Mouse (Mus musculus) CH12.LX (cell line): ENCODE measurements around the gene Irf8. TPM values are rescaled to one million over a fixed set of nuclear protein-coding genes. Genes with fewer than 3 reads are reported as not detected.
A peak's percentile ranks its signal among the peaks of the same experiment; 100 is the strongest.

ENCODE experiments used
- DNase-seq: peaks from one replicate; pipeline ENCODE4 v3.0.0-alpha.2; 2013; ENCODE audit errors: extremely low read depth
- H3K27ac ChIP-seq: 2 replicates; pipeline ENCODE4 v1.5.1; 2012; ENCODE audit warnings: low read depth, mild to moderate bottlenecking, control low read depth, moderate library complexity; ENCODE audit not compliant: insufficient read depth
- H3K27me3 ChIP-seq: replicated peaks from 2 replicates; pipeline ENCODE3; 2012; ENCODE audit warnings: inconsistent platforms
- H3K36me3 ChIP-seq, 2 experiments: replicated peaks in 1 of 2; 2 replicates each; pipeline versions ENCODE3 to v1.6.1; 2012; ENCODE audit warnings: inconsistent platforms in 1 of 2, low read length in 1 of 2, mild to moderate bottlenecking in 1 of 2, mixed read lengths in 1 of 2, moderate library complexity in 1 of 2; ENCODE audit not compliant: control insufficient read depth in 1 of 2, insufficient read depth in 1 of 2
- H3K4me1 ChIP-seq, 2 experiments: 2 replicates each; pipeline ENCODE4 v1.6.1; 2012; ENCODE audit warnings: inconsistent platforms in 1 of 2, moderate library complexity in 1 of 2; ENCODE audit not compliant: insufficient read depth in 2 of 2, control insufficient read depth in 1 of 2
- H3K4me2 ChIP-seq: 2 replicates; pipeline ENCODE4 v1.6.1; 2012; ENCODE audit warnings: low read depth, mild to moderate bottlenecking, control low read depth; ENCODE audit not compliant: poor library complexity, insufficient read depth, severe bottlenecking
- H3K4me3 ChIP-seq, 3 experiments: fragments of 150-350 bp in 1 of 3; sonication (generic) in 1 of 3; replicated peaks in 1 of 3; 2 replicates each; pipeline versions ENCODE3 to v1.5.1; 2011 to 2012; ENCODE audit warnings: low read depth in 2 of 3, low read length in 2 of 3, mild to moderate bottlenecking in 2 of 3, moderate library complexity in 2 of 3, control low read depth in 1 of 3, improper control_type of control experiment in 1 of 3, inconsistent platforms in 1 of 3, mixed read lengths in 1 of 3; ENCODE audit not compliant: poor library complexity in 1 of 3
- H3K79me2 ChIP-seq: replicated peaks from 2 replicates; pipeline ENCODE4 v1.6.1; 2012; ENCODE audit warnings: mild to moderate bottlenecking, moderate library complexity; ENCODE audit not compliant: control insufficient read depth, poor library complexity, insufficient read depth, severe bottlenecking; ENCODE audit errors: extremely low read depth
- H3K9ac ChIP-seq: 2 replicates; pipeline ENCODE4 v1.6.1; 2012; ENCODE audit warnings: low read depth, mild to moderate bottlenecking, control low read depth, moderate library complexity; ENCODE audit not compliant: insufficient read depth
- H3K9me3 ChIP-seq: replicated peaks from 2 replicates; pipeline ENCODE3; 2012; ENCODE audit warnings: low read length, inconsistent platforms, mixed read lengths
- BHLHE40 ChIP-seq: IDR thresholded peaks from 2 replicates; pipeline ENCODE4 v1.6.1; 2011; ENCODE audit warnings: mild to moderate bottlenecking, low read depth, low read length, improper control_type of control experiment
- CHD1 ChIP-seq: IDR thresholded peaks from 2 replicates; pipeline ENCODE4 v1.6.1; 2012; ENCODE audit warnings: low read depth, low read length, improper control_type of control experiment, inconsistent platforms
- CHD2 ChIP-seq: IDR thresholded peaks from 2 replicates; pipeline ENCODE4 v1.6.1; 2011; ENCODE audit warnings: low read length, improper control_type of control experiment
- CTCF ChIP-seq, 2 experiments: IDR thresholded peaks in 1 of 2; conservative IDR thresholded peaks in 1 of 2; 2 replicates each; pipeline ENCODE4 v1.5.1; 2011 to 2012; ENCODE audit warnings: low read depth in 2 of 2, low read length in 2 of 2, improper control_type of control experiment in 1 of 2, inconsistent platforms in 1 of 2, mild to moderate bottlenecking in 1 of 2, moderate library complexity in 1 of 2
- E2F4 ChIP-seq: IDR thresholded peaks from 2 replicates; pipeline ENCODE4 v1.6.1; 2011; ENCODE audit warnings: low read depth, low read length, improper control_type of control experiment; ENCODE audit not compliant: insufficient replicate concordance
- ELF1 ChIP-seq: IDR thresholded peaks from 2 replicates; pipeline ENCODE4 v1.6.1; 2014; ENCODE audit warnings: low read depth, mild to moderate bottlenecking, inconsistent platforms, low read length, improper control_type of control experiment
- EP300 ChIP-seq: IDR thresholded peaks from 2 replicates; pipeline ENCODE4 v1.6.1; 2011; ENCODE audit warnings: low read length, improper control_type of control experiment
- ETS1 ChIP-seq: conservative IDR thresholded peaks from 2 replicates; pipeline ENCODE4 v1.6.1; 2012; ENCODE audit warnings: low read depth, mild to moderate bottlenecking, inconsistent platforms, low read length, improper control_type of control experiment, moderate library complexity
- GABPA ChIP-seq: IDR thresholded peaks from 2 replicates; pipeline ENCODE4 v1.6.1; 2012; ENCODE audit warnings: low read depth, low read length, improper control_type of control experiment, inconsistent platforms; ENCODE audit not compliant: insufficient replicate concordance
- HCFC1 ChIP-seq: IDR thresholded peaks from 2 replicates; pipeline ENCODE4 v1.6.1; 2012; ENCODE audit warnings: low read depth, mild to moderate bottlenecking, inconsistent platforms, low read length, improper control_type of control experiment
- IRF4 ChIP-seq: IDR thresholded peaks from 2 replicates; pipeline ENCODE4 v1.6.1; 2014; ENCODE audit warnings: low read depth, mild to moderate bottlenecking, inconsistent platforms, low read length, improper control_type of control experiment
- JUN ChIP-seq: IDR thresholded peaks from 2 replicates; pipeline ENCODE4 v1.6.1; 2011; ENCODE audit warnings: low read depth, mild to moderate bottlenecking, low read length, improper control_type of control experiment, moderate library complexity; ENCODE audit not compliant: insufficient read depth
- JUND ChIP-seq: conservative IDR thresholded peaks from 2 replicates; pipeline ENCODE4 v1.6.1; 2011; ENCODE audit warnings: low read depth, low read length, improper control_type of control experiment
- KAT2A ChIP-seq: IDR thresholded peaks from 2 replicates; pipeline ENCODE4 v1.6.1; 2012; ENCODE audit warnings: low read length, improper control_type of control experiment, inconsistent platforms; ENCODE audit not compliant: insufficient replicate concordance
- MAFK ChIP-seq: IDR thresholded peaks from 2 replicates; pipeline ENCODE4 v1.6.1; 2011; ENCODE audit warnings: low read length, improper control_type of control experiment; ENCODE audit not compliant: insufficient replicate concordance
- MAX ChIP-seq: IDR thresholded peaks from 2 replicates; pipeline ENCODE4 v1.6.1; 2011; ENCODE audit warnings: low read length, improper control_type of control experiment
- MAZ ChIP-seq: IDR thresholded peaks from 2 replicates; pipeline ENCODE4 v1.6.1; 2012; ENCODE audit warnings: low read depth, mild to moderate bottlenecking, inconsistent platforms, low read length, improper control_type of control experiment, moderate library complexity
- MEF2A ChIP-seq: IDR thresholded peaks from 2 replicates; pipeline ENCODE4 v1.6.1; 2014; ENCODE audit warnings: low read depth, mild to moderate bottlenecking, inconsistent platforms, low read length, improper control_type of control experiment, borderline replicate concordance
- MXI1 ChIP-seq: IDR thresholded peaks from 2 replicates; pipeline ENCODE4 v1.6.1; 2011; ENCODE audit warnings: mild to moderate bottlenecking, low read depth, low read length, improper control_type of control experiment
- MYC ChIP-seq: IDR thresholded peaks from 2 replicates; pipeline ENCODE4 v1.6.1; 2011; ENCODE audit warnings: low read depth, mild to moderate bottlenecking, improper control_type of control experiment, low read length
- NELFE ChIP-seq: IDR thresholded peaks from 2 replicates; pipeline ENCODE4 v1.6.1; 2011; ENCODE audit warnings: low read depth, low read length, improper control_type of control experiment
- NRF1 ChIP-seq: IDR thresholded peaks from 2 replicates; pipeline ENCODE4 v1.6.1; 2014; ENCODE audit warnings: low read depth, mild to moderate bottlenecking, inconsistent platforms, low read length, improper control_type of control experiment, moderate library complexity
- PAX5 ChIP-seq: IDR thresholded peaks from 2 replicates; pipeline ENCODE4 v1.6.1; 2012; ENCODE audit warnings: low read length, inconsistent platforms, mixed read lengths
- POLR2A ChIP-seq: IDR thresholded peaks from 2 replicates; pipeline ENCODE4 v1.6.1; 2011; ENCODE audit warnings: low read depth, mild to moderate bottlenecking, improper control_type of control experiment, low read length
- POLR2AphosphoS2 ChIP-seq: IDR thresholded peaks from 2 replicates; pipeline ENCODE4 v1.6.1; 2011; ENCODE audit warnings: low read depth, low read length, improper control_type of control experiment
- RAD21 ChIP-seq: IDR thresholded peaks from 2 replicates; pipeline ENCODE4 v1.6.1; 2011; ENCODE audit warnings: low read depth, mild to moderate bottlenecking, low read length, improper control_type of control experiment, moderate library complexity
- RCOR1 ChIP-seq: conservative IDR thresholded peaks from 2 replicates; pipeline ENCODE4 v1.6.1; 2012; ENCODE audit warnings: low read depth, mild to moderate bottlenecking, inconsistent platforms, low read length, improper control_type of control experiment
- SIN3A ChIP-seq: IDR thresholded peaks from 2 replicates; pipeline ENCODE4 v1.6.1; 2012; ENCODE audit warnings: low read length, improper control_type of control experiment, inconsistent platforms
- SMC3 ChIP-seq: IDR thresholded peaks from 2 replicates; pipeline ENCODE4 v1.6.1; 2011; ENCODE audit warnings: low read depth, low read length, improper control_type of control experiment
- TBP ChIP-seq: conservative IDR thresholded peaks from 2 replicates; pipeline ENCODE4 v1.6.1; 2011; ENCODE audit warnings: low read depth, low read length, improper control_type of control experiment
- TCF12 ChIP-seq: IDR thresholded peaks from 2 replicates; pipeline ENCODE4 v1.6.1; 2014; ENCODE audit warnings: low read depth, mild to moderate bottlenecking, inconsistent platforms, low read length, improper control_type of control experiment
- UBTF ChIP-seq: IDR thresholded peaks from 2 replicates; pipeline ENCODE4 v1.6.1; 2012; ENCODE audit warnings: low read depth, mild to moderate bottlenecking, inconsistent platforms, low read length, improper control_type of control experiment, moderate library complexity
- USF1 ChIP-seq: IDR thresholded peaks from 2 replicates; pipeline ENCODE4 v1.6.1; 2014; ENCODE audit warnings: low read depth, mild to moderate bottlenecking, inconsistent platforms, low read length, improper control_type of control experiment
- USF2 ChIP-seq: conservative IDR thresholded peaks from 2 replicates; pipeline ENCODE4 v1.6.1; 2011; ENCODE audit warnings: low read depth, low read length, improper control_type of control experiment
- ZC3H11A ChIP-seq: IDR thresholded peaks from 2 replicates; pipeline ENCODE4 v1.6.1; 2012; ENCODE audit warnings: low read depth, mild to moderate bottlenecking, inconsistent platforms, low read length, improper control_type of control experiment
- ZKSCAN1 ChIP-seq: IDR thresholded peaks from 2 replicates; pipeline ENCODE4 v1.6.1; 2012; ENCODE audit warnings: low read depth, inconsistent platforms, low read length, improper control_type of control experiment, borderline replicate concordance
- ZMIZ1 ChIP-seq: IDR thresholded peaks from 2 replicates; pipeline ENCODE4 v1.6.1; 2012; ENCODE audit warnings: low read depth, mild to moderate bottlenecking, inconsistent platforms, low read length, improper control_type of control experiment
- ZNF384 ChIP-seq: IDR thresholded peaks from 2 replicates; pipeline ENCODE4 v1.6.1; 2012; ENCODE audit warnings: low read depth, low read length, improper control_type of control experiment, inconsistent platforms
- dilution Hi-C: fragments of 300-500 bp; cut with MboI; formaldehyde crosslinking; loops from 2 replicates; pipeline ENCODE4 v1.14.3; 2020; ENCODE audit warnings: low sequenced_read_pairs; ENCODE audit not compliant: extremely low pct_unique_long_range_greater_than_20kb, extremely low pct_ligation_motif_present
- in situ Hi-C: fragments of 300-500 bp; cut with MboI; formaldehyde crosslinking; loops from 3 replicates; pipeline ENCODE4 v1.14.3; 2019; ENCODE audit warnings: low sequenced_read_pairs, low pct_ligation_motif_present, low pct_unique_long_range_greater_than_20kb, mixed read lengths
- polyA plus RNA-seq: library from polyadenylated mRNA; unstranded; fragments of >175 nt; gene quantifications from 2 replicates; pipeline ENCODE4 v1.2.1, GENCODE M21; 2012; ENCODE audit warnings: low read depth; ENCODE audit not compliant: insufficient read length
- total RNA-seq, 2 experiments: library from RNA; depleted of rRNA; stranded (reverse); fragments of 300-350 nt in 1 of 2; fragments of >200 nt in 1 of 2; gene quantifications; 2 replicates each; pipeline ENCODE4 v1.2.3; 2012 to 2014

Irf8 gene
- total and polyA plus RNA-seq, 3 experiments = 13.3 to 34.3 (median 17.7) TPM

DNA sequence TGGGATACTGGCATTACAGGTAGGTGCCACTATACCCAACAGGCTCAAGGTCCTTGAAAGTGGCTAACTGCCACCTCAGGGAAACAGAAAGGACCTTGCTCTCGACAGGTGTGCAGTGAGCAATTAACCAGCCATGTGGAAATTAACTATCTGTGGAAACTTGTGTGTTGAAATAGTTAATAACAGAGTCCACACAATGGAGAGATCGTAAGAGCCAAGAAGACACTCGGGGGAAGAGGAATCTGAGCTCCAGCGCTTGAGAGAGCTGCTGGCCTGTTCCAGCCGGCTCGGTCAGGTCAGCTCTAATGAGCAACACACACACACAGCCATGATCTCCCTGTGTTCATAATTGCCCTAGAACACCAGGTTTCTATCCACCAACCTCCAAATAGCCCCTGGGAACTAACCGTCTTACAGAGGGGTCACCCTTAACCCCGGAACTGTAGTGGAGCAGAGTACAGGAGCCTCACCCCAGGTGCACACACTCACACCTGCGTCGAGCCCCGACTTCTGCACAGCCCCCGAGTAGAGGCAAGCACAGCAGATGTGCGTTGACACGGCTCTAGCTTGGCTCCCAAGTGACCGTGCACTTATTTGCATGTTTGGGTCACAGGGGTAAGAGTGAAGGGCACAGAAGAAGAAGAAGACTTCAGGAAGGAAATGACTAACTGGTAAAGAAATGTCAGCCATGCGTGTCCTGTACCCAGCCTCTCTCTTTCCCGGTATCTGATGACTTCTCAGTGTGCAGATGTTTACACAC lies 11.2 kb upstream of the Irf8 start:
- peak; percentile 95 for DNase-seq
- H3K9me3 ChIP-seq = peaks cover 24% of the 10 kb centered on the region
- H3K9ac ChIP-seq = peak overlapping the region; percentile 33; the same call in 1 of the 2 replicates
- in situ Hi-C loops (no loop called here), dilution Hi-C loops (no loop called here)
- H3K27ac ChIP-seq = peak overlapping the region; percentile 89
- H3K4me1 ChIP-seq = peaks cover 17 to 30% of the 10 kb centered on the region in 2 experiments
- TF ChIP-seq TCF12 = peak; percentile 99
- no peak for TF ChIP-seq USF2
- peak; percentile 87 for TF ChIP-seq IRF4
- TF ChIP-seq NRF1 = peak; percentile 13; the same call in 1 of the 2 replicates
- peak; percentile 71; the same call in 1 of the 2 replicates for TF ChIP-seq MYC
- no peak for TF ChIP-seq CHD1
- TF ChIP-seq ZMIZ1 = no peak
- TF ChIP-seq JUND = peak; percentile 75
- TF ChIP-seq TBP = 0 out of 2 replicates have a peak, but pooled peaks have one; percentile 30
- no peak; the same call in 1 of the 2 replicates for TF ChIP-seq NELFE
- peak; percentile 49; the same call in 1 of the 2 replicates for TF ChIP-seq POLR2A
- peak; percentile 83 for TF ChIP-seq MEF2A
- TF ChIP-seq JUN = peak; percentile 87
- TF ChIP-seq ETS1 = peak; percentile 91
- peak; percentile 26 for TF ChIP-seq ZNF384
- TF ChIP-seq PAX5 = 0 out of 2 replicates have a peak, but pooled peaks have one; percentile 54
- TF ChIP-seq HCFC1 = 0 out of 2 replicates have a peak, but pooled peaks have one; percentile 9
- TF ChIP-seq MAFK = 0 out of 2 replicates have a peak, but pooled peaks have one; percentile 74
- peak; percentile 98 for TF ChIP-seq EP300
- TF ChIP-seq GABPA = no peak
- peak; percentile 94 for TF ChIP-seq BHLHE40
- TF ChIP-seq ZKSCAN1 = no peak
- TF ChIP-seq MAX = peak; percentile 34
- TF ChIP-seq SMC3 = no peak
- no peak for TF ChIP-seq ZC3H11A
- no peak for TF ChIP-seq USF1
- TF ChIP-seq SIN3A = peak; percentile 74
- TF ChIP-seq CHD2 = peak; percentile 84
- no peak for TF ChIP-seq CTCF (conservative IDR thresholded peaks at IDR 0.05 in 1 of 2, IDR thresholded peaks at IDR 0.05 in 1 of 2; ENCODE audit: low read depth in 2 of 2, low read length in 2 of 2)
- no peak for TF ChIP-seq UBTF
- no peak for TF ChIP-seq POLR2AphosphoS2
- peak; percentile 77 for TF ChIP-seq MXI1
- no peak for TF ChIP-seq RAD21
- TF ChIP-seq E2F4 = no peak
- TF ChIP-seq MAZ = peak; percentile 87
- TF ChIP-seq ELF1 = peak; percentile 57
- TF ChIP-seq RCOR1 = peak; percentile 75
- 0 out of 2 replicates have a peak, but pooled peaks have one; percentile 25 for TF ChIP-seq KAT2A
- peak overlapping the region in 1 of 3 experiments; percentile 14 for H3K4me3 ChIP-seq
- H3K36me3 ChIP-seq = no peaks in the 10 kb centered on the region
- H3K4me2 ChIP-seq = peak overlapping the region; percentile 72
- no peaks in the 10 kb centered on the region for H3K79me2 ChIP-seq
- H3K27me3 ChIP-seq = peaks cover 9% of the 10 kb centered on the region
